Mouse (Mus musculus): Measurements from ENCODE around the gene Spata45. TPM values are rescaled to one million over a fixed set of nuclear protein-coding genes. Genes with fewer than 3 reads are reported as not detected.

Gene Spata45
- polyA plus RNA-seq, 2 experiments: not detected

GRCm38 (mm10) chr1:191086960-191087359, 50.5 kb downstream of the Spata45 start:
- TF ChIP-seq EP300 (IDR thresholded peaks at IDR 0.05; ENCODE audit: low read depth) (no peak), CTCF (IDR thresholded peaks at IDR 0.05; ENCODE audit: low read depth) (no peak)
- Histone ChIP-seq H3K36me3 (replicated peaks; ENCODE audit: control insufficient read depth, insufficient read depth, low read depth) (peaks cover 18% of the 10 kb centered on the region), H3K4me1 (replicated peaks; ENCODE audit: control insufficient read depth in 2 of 2, insufficient read depth in 2 of 2, low read length in 1 of 2) (peaks cover 0 to 7% of the 10 kb centered on the region in 2 experiments; a peak in 2 of 4 replicates), H3K9ac (replicated peaks) (no peak overlapping the region), H3K4me2 (ENCODE audit: low read depth) (no peak overlapping the region), H3K27ac (no peak overlapping the region), H3K4me3 (ENCODE audit: insufficient read depth in 1 of 2, low read depth in 2 of 2, low read length in 2 of 2) (no peak overlapping the region), H3K27me3 (ENCODE audit: control insufficient read depth, insufficient read depth, low read length) (no peaks in the 10 kb centered on the region), H3K9me3 (ENCODE audit: control insufficient read depth, low read length) (no peaks in the 10 kb centered on the region)
- DNase-seq (ENCODE audit: low read depth in 3 of 3, low spot score in 3 of 3) (no peak), ATAC-seq (ENCODE audit: insufficient read depth) (no peak)
- 75% methylated on average over 8 of the region's 8 CpGs for WGBS (ENCODE audit: insufficient replicate concordance)

GRCm38 (mm10) chr1:191087955-191088354, 51.5 kb downstream of the Spata45 start:
- DNase-seq (ENCODE audit: low read depth in 3 of 3, low spot score in 3 of 3): no peak
- Histone ChIP-seq H3K9ac (replicated peaks) (no peak overlapping the region), H3K4me3 (ENCODE audit: insufficient read depth in 1 of 2, low read depth in 2 of 2, low read length in 2 of 2) (no peak overlapping the region), H3K27me3 (ENCODE audit: control insufficient read depth, insufficient read depth, low read length) (no peaks in the 10 kb centered on the region), H3K27ac (no peak overlapping the region), H3K4me1 (replicated peaks; ENCODE audit: control insufficient read depth in 2 of 2, insufficient read depth in 2 of 2, low read length in 1 of 2) (peaks cover 0 to 7% of the 10 kb centered on the region in 2 experiments; a peak in 2 of 4 replicates), H3K4me2 (ENCODE audit: low read depth) (no peak overlapping the region), H3K9me3 (ENCODE audit: control insufficient read depth, low read length) (no peaks in the 10 kb centered on the region), H3K36me3 (replicated peaks; ENCODE audit: control insufficient read depth, insufficient read depth, low read depth) (peaks cover 10% of the 10 kb centered on the region)
- ATAC-seq (ENCODE audit: insufficient read depth): no peak
- 26% methylated on average over 5 of the region's 5 CpGs for WGBS (ENCODE audit: insufficient replicate concordance)
- TF ChIP-seq CTCF (IDR thresholded peaks at IDR 0.05; ENCODE audit: low read depth): no peak
- TF ChIP-seq EP300 (IDR thresholded peaks at IDR 0.05; ENCODE audit: low read depth): no peak

GRCm38 (mm10) chr1:191089355-191089754, 52.9 kb downstream of the Spata45 start:
- no peak for TF ChIP-seq EP300 (IDR thresholded peaks at IDR 0.05; ENCODE audit: low read depth)
- Histone ChIP-seq H3K27ac (no peak overlapping the region), H3K27me3 (ENCODE audit: control insufficient read depth, insufficient read depth, low read length) (no peaks in the 10 kb centered on the region), H3K9ac (replicated peaks) (no peak overlapping the region), H3K4me3 (ENCODE audit: insufficient read depth in 1 of 2, low read depth in 2 of 2, low read length in 2 of 2) (no peak overlapping the region), H3K4me1 (replicated peaks; ENCODE audit: control insufficient read depth in 2 of 2, insufficient read depth in 2 of 2, low read length in 1 of 2) (peaks cover 0 to 7% of the 10 kb centered on the region in 2 experiments; a peak in 2 of 4 replicates), H3K36me3 (replicated peaks; ENCODE audit: control insufficient read depth, insufficient read depth, low read depth) (peaks cover 6% of the 10 kb centered on the region), H3K9me3 (ENCODE audit: control insufficient read depth, low read length) (no peaks in the 10 kb centered on the region), H3K4me2 (ENCODE audit: low read depth) (no peak overlapping the region)
- ATAC-seq (ENCODE audit: insufficient read depth) (no peak), DNase-seq (ENCODE audit: low read depth in 3 of 3, low spot score in 3 of 3) (no peak)
- 20% methylated on average over 6 of the region's 6 CpGs for WGBS (ENCODE audit: insufficient replicate concordance)

- no peak for DNase-seq (ENCODE audit: low read depth in 3 of 3, low spot score in 3 of 3)
- Histone ChIP-seq H3K27me3 (ENCODE audit: control insufficient read depth, insufficient read depth, low read length) (peaks cover 6% of the 10 kb centered on the region), H3K4me3 (ENCODE audit: insufficient read depth in 1 of 2, low read depth in 2 of 2, low read length in 2 of 2) (no peak overlapping the region), H3K9ac (replicated peaks) (no peak overlapping the region), H3K27ac (no peak overlapping the region), H3K4me1 (replicated peaks; ENCODE audit: control insufficient read depth in 2 of 2, insufficient read depth in 2 of 2, low read length in 1 of 2) (peaks cover 0 to 7% of the 10 kb centered on the region in 2 experiments; a peak in 2 of 4 replicates), H3K9me3 (ENCODE audit: control insufficient read depth, low read length) (no peaks in the 10 kb centered on the region), H3K36me3 (replicated peaks; ENCODE audit: control insufficient read depth, insufficient read depth, low read depth) (no peaks in the 10 kb centered on the region), H3K4me2 (ENCODE audit: low read depth) (no peak overlapping the region)
- 61% methylated on average over 8 of the region's 8 CpGs for WGBS (ENCODE audit: insufficient replicate concordance)
- no peak for TF ChIP-seq CTCF (IDR thresholded peaks at IDR 0.05; ENCODE audit: low read depth)
- no peak for TF ChIP-seq EP300 (IDR thresholded peaks at IDR 0.05; ENCODE audit: low read depth)
- ATAC-seq (ENCODE audit: insufficient read depth): no peak
These were observed 55.6 kb downstream of the Spata45 start for GRCm38 (mm10) chr1:191092050-191092449.

Other genes with a start within 250 kb of the Spata45 start
- 1.5 and 1.9 TPM in 2 replicates for gene Rps6kc1, start 124.9 kb upstream of the Spata45 start, polyA plus RNA-seq (2012; rRNA removed)
- 3.5 and 3.6 TPM in 2 replicates for gene Rps6kc1, start 124.9 kb upstream of the Spata45 start, polyA plus RNA-seq (2014; fragmentation: Nextera tagmentation; extraction: Ambion mirVana)
- gene Angel2, start 111.5 kb upstream of the Spata45 start, polyA plus RNA-seq (2012; rRNA removed): 8.2 and 11.8 TPM in 2 replicates
- 15.1 and 15.3 TPM in 2 replicates for gene Angel2, start 111.5 kb upstream of the Spata45 start, polyA plus RNA-seq (2014; fragmentation: Nextera tagmentation; extraction: Ambion mirVana)
- 0.40 and 0.52 TPM in 2 replicates for gene Vash2, start 57.3 kb upstream of the Spata45 start, polyA plus RNA-seq (2012; rRNA removed)
- gene Vash2, start 57.3 kb upstream of the Spata45 start, polyA plus RNA-seq (2014; fragmentation: Nextera tagmentation; extraction: Ambion mirVana): 0.39 and 0.81 TPM in 2 replicates
- gene Flvcr1, start 10.5 kb upstream of the Spata45 start, polyA plus RNA-seq (2012; rRNA removed): 4.5 and 6.4 TPM in 2 replicates
- gene Flvcr1, start 10.5 kb upstream of the Spata45 start, polyA plus RNA-seq (2014; fragmentation: Nextera tagmentation; extraction: Ambion mirVana): 4.5 and 4.9 TPM in 2 replicates
- gene Tatdn3, start 26.3 kb downstream of the Spata45 start, polyA plus RNA-seq (2012; rRNA removed): 4.6 and 6.5 TPM in 2 replicates
- gene Tatdn3, start 26.3 kb downstream of the Spata45 start, polyA plus RNA-seq (2014; fragmentation: Nextera tagmentation; extraction: Ambion mirVana): 8.5 and 8.7 TPM in 2 replicates
- 5.3 and 11.2 TPM in 2 replicates for gene Nsl1, start 26.4 kb downstream of the Spata45 start, polyA plus RNA-seq (2012; rRNA removed)
- gene Nsl1, start 26.4 kb downstream of the Spata45 start, polyA plus RNA-seq (2014; fragmentation: Nextera tagmentation; extraction: Ambion mirVana): 8.8 and 11.6 TPM in 2 replicates
- gene Batf3, start 61.2 kb downstream of the Spata45 start, polyA plus RNA-seq (2012; rRNA removed): 1.6 and 1.8 TPM in 2 replicates
- 1.5 and 2.4 TPM in 2 replicates for gene Batf3, start 61.2 kb downstream of the Spata45 start, polyA plus RNA-seq (2014; fragmentation: Nextera tagmentation; extraction: Ambion mirVana)
- gene Fam71a, start 128.2 kb downstream of the Spata45 start, polyA plus RNA-seq (2012; rRNA removed): not detected in 2 replicates
- not detected in 2 replicates for gene Fam71a, start 128.2 kb downstream of the Spata45 start, polyA plus RNA-seq (2014; fragmentation: Nextera tagmentation; extraction: Ambion mirVana)
- gene Atf3, start 181.4 kb downstream of the Spata45 start, polyA plus RNA-seq (2012; rRNA removed): 0.53 and 0.76 TPM in 2 replicates
- gene Atf3, start 181.4 kb downstream of the Spata45 start, polyA plus RNA-seq (2014; fragmentation: Nextera tagmentation; extraction: Ambion mirVana): 0.94 and 1.3 TPM in 2 replicates